Mouse (Mus musculus) hindbrain, embryonic 16.5 days (tissue): ENCODE measurements at regions not wholly inside any gene's neighbourhood (a gene's known extent, or its start where the extent isn't known, plus 50 kb on each side); places are given as distances from the start of the nearest gene placed in this dataset.
A peak's percentile ranks its signal among the peaks of the same experiment; 100 is the strongest.

Experiments
- ATAC-seq: fragments of 200-750 bp; cut with Nextera tagmentation; 2 replicates; pipeline ENCODE4 v1.8.0; 2017; ENCODE audit warnings: moderate TSS enrichment, moderate library complexity
- H3K27ac ChIP-seq: fragments of 300-500 bp; sonication (generic); 2 replicates; pipeline ENCODE4 v1.5.1; 2014; ENCODE audit warnings: low read depth, mild to moderate bottlenecking, control low read depth, low read length, moderate library complexity
- H3K27me3 ChIP-seq: fragments of 300-500 bp; sonication (generic); replicated peaks from 2 replicates; pipeline ENCODE4 v1.6.1; 2014; ENCODE audit warnings: low read length; ENCODE audit not compliant: control insufficient read depth, insufficient read depth
- H3K36me3 ChIP-seq: fragments of 300-500 bp; sonication (generic); 2 replicates; pipeline ENCODE4 v1.6.1; 2014; ENCODE audit warnings: mild to moderate bottlenecking, low read length, moderate library complexity, mixed read lengths; ENCODE audit not compliant: control insufficient read depth, insufficient read depth
- H3K4me1 ChIP-seq: fragments of 300-500 bp; sonication (generic); 2 replicates; pipeline ENCODE4 v1.6.1; 2014; ENCODE audit warnings: low read depth, low read length; ENCODE audit not compliant: control insufficient read depth, insufficient read depth
- H3K4me2 ChIP-seq: fragments of 300-500 bp; sonication (generic); 2 replicates; pipeline ENCODE4 v1.6.1; 2014; ENCODE audit warnings: mild to moderate bottlenecking, low read length, control low read depth, moderate library complexity
- H3K4me3 ChIP-seq: fragments of 300-500 bp; sonication (generic); 2 replicates; pipeline ENCODE4 v1.5.1; 2014; ENCODE audit warnings: mild to moderate bottlenecking, low read length, control low read depth, moderate library complexity
- H3K9ac ChIP-seq: fragments of 300-500 bp; sonication (generic); 2 replicates; pipeline ENCODE4 v1.6.1; 2014; ENCODE audit warnings: low read depth, mild to moderate bottlenecking, control low read depth, low read length, moderate library complexity
- H3K9me3 ChIP-seq: fragments of 300-500 bp; sonication (generic); 2 replicates; pipeline ENCODE4 v1.6.1; 2014; ENCODE audit warnings: mild to moderate bottlenecking, low read length, moderate library complexity; ENCODE audit not compliant: control insufficient read depth
- WGBS: fragments of 180-500 bp; shearing (Covaris S2); extraction: QIAGEN DNeasy Blood & Tissue Kit; methylation state at CpG from one replicate; pipeline ENCODE4 v1.1.7; 2014; 5-methylcytosine and 5-hydroxymethylcytosine counted together

DNA sequence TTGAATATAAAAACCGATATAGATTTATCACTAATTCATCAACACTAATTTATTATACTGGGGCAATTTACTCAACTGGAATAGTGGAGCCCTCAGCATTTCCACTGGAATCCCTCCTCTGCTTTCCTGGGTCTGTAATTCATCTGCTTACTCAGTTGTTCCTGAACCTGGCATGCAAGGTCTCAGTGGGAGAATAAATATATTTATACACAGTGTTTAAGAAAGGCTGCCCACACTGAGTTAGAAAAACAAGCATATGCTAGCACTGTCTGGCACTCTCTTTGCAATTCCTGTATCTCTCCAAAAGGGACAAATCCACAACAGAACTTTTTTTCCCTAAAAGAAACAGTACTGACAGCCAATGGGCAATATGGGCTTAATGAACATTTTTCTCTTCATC, 100.1 kb upstream of the Gm10192 start:
- H3K27ac ChIP-seq: no peak overlapping the region
- H3K4me2 ChIP-seq: no peak overlapping the region
- H3K4me3 ChIP-seq: no peak overlapping the region
- H3K4me1 ChIP-seq: no peaks in the 10 kb centered on the region
- 89% methylated on average over 1 of the region's 1 CpGs for WGBS
- H3K36me3 ChIP-seq: no peaks in the 10 kb centered on the region
- H3K27me3 ChIP-seq: no peaks in the 10 kb centered on the region
- ATAC-seq: no peak
- H3K9me3 ChIP-seq: no peaks in the 10 kb centered on the region
- no peak overlapping the region for H3K9ac ChIP-seq

DNA sequence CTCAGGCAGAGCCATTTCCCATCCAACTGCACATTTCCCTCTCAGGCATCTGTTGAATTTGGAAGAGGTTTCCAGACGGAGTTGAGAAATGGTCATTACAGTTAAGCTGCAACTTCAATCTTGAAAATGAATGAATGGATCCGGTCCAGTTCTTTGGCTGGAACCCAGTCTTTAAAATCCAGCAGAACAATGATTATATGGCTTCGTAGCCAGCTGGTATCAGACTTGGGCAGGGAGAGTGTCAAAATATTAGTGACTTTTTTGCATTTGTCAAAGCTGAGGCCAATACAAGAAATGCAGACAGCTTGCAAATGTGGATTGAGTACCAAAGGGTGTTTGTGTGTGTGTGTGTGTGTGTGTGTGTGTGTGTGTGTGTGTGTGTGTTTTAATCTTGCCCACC, 99.7 kb upstream of the Gm10192 start:
- Histone ChIP-seq H3K36me3 (no peaks in the 10 kb centered on the region), H3K27me3 (no peaks in the 10 kb centered on the region), H3K4me1 (no peaks in the 10 kb centered on the region), H3K9ac (no peak overlapping the region), H3K4me3 (no peak overlapping the region), H3K27ac (no peak overlapping the region), H3K4me2 (no peak overlapping the region), H3K9me3 (no peaks in the 10 kb centered on the region)
- ATAC-seq: no peak
- 53% methylated on average over 3 of the region's 3 CpGs for WGBS

DNA sequence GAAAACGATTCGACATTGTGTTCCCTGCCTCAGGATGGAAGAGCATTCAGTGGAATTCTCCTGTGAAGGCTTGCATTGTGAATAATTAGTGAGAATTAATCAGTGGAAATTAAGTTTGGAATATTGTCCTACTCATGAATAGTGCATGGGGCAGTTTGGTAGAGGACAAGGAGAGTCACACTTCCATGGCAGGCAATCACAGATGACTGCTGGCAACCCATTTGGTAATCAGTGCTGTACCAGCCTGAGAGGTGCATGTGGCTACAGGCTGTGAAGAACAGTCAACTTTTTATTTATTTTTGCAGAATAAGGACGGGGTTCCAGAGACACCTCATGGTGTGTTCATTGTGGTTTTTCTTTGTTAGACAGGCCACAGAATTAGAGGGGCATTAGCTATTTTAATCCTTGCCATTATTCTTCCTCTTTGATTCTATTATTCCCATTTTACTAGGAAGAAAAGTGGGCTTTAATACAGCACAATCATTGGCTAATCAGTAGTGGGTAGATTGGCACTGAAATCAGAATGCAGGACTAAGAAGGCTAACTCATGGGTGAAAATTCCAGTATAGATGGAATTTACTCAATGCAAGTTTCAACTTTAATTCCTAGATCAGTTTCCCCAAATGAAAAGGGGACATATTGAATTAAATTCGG, 98.3 kb upstream of the Gm10192 start:
- no peak overlapping the region for H3K4me2 ChIP-seq
- 61% methylated on average over 4 of the region's 4 CpGs for WGBS
- ATAC-seq: no peak
- no peaks in the 10 kb centered on the region for H3K27me3 ChIP-seq
- H3K27ac ChIP-seq: no peak overlapping the region
- H3K4me1 ChIP-seq: no peaks in the 10 kb centered on the region
- H3K9ac ChIP-seq: no peak overlapping the region
- no peaks in the 10 kb centered on the region for H3K9me3 ChIP-seq
- no peaks in the 10 kb centered on the region for H3K36me3 ChIP-seq
- no peak overlapping the region for H3K4me3 ChIP-seq

DNA sequence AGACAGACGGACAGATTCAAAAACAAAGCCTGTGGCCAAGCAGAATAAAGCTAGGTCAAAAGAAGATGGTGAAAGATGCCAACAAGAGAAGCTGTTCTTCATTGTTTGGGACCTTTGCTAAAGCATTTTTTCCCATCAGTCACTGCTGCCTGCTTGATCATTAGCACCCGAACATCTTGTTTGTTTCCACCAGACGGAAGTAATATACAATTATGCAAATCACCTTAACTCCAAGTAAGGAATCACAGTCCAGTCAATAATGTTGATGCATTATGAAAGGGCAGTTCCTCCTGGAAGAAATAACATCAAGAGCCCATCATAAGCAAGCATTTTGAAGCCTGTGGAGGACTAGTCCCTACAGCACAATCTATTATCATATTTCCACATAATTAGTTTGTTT, 97.7 kb upstream of the Gm10192 start:
- 35% methylated on average over 3 of the region's 3 CpGs for WGBS
- H3K4me2 ChIP-seq: no peak overlapping the region
- no peak overlapping the region for H3K4me3 ChIP-seq
- no peaks in the 10 kb centered on the region for H3K4me1 ChIP-seq
- H3K9me3 ChIP-seq: no peaks in the 10 kb centered on the region
- ATAC-seq: no peak
- no peaks in the 10 kb centered on the region for H3K27me3 ChIP-seq
- no peak overlapping the region for H3K27ac ChIP-seq
- no peaks in the 10 kb centered on the region for H3K36me3 ChIP-seq
- H3K9ac ChIP-seq: no peak overlapping the region

DNA sequence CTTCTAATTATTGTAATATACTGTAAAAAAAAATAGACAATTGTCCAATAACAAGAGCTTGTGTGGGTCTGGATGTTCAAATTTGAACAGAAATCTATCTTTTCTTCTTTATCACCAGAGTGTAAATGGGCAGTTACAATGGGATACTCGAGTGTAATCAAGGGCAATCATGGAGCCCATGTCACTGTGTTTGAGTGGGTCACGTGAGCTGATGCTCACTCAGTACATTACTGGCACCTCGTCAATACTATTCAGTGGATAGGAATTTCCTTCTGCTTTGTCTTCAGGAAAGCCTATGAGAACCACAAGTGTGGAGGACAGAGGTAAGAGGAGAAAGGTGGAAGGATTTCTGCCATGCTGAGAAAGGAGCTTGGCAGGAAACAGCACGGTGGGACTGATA, 54.0 kb upstream of the Gm10192 start:
- Histone ChIP-seq H3K9ac (no peak overlapping the region), H3K4me1 (no peaks in the 10 kb centered on the region), H3K9me3 (no peaks in the 10 kb centered on the region), H3K4me2 (no peak overlapping the region), H3K27me3 (no peaks in the 10 kb centered on the region), H3K36me3 (no peaks in the 10 kb centered on the region), H3K27ac (no peak overlapping the region), H3K4me3 (no peak overlapping the region)
- 69% methylated on average over 4 of the region's 4 CpGs for WGBS
- ATAC-seq: no peak

DNA sequence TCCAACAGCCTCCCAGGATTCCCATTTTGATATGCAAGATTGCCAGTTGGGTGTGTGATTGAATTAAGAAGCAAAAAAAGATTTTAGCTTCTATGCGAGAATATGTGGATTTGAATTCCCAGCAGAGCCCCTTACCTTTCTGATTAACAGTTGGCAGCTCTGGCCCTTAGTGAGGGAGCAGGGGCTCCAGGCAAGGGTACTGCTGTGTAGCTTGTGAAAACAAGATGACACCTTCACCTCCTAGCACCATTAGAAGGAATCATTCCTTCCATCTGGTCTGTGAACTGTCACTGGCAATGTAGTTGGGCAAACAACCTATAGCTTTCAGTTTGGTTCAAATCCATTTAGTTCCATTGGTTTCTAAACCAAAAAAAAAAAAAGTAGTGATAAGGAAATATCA, 53.4 kb upstream of the Gm10192 start:
- no peak overlapping the region for H3K27ac ChIP-seq
- no peak overlapping the region for H3K4me2 ChIP-seq
- H3K9ac ChIP-seq: no peak overlapping the region

DNA sequence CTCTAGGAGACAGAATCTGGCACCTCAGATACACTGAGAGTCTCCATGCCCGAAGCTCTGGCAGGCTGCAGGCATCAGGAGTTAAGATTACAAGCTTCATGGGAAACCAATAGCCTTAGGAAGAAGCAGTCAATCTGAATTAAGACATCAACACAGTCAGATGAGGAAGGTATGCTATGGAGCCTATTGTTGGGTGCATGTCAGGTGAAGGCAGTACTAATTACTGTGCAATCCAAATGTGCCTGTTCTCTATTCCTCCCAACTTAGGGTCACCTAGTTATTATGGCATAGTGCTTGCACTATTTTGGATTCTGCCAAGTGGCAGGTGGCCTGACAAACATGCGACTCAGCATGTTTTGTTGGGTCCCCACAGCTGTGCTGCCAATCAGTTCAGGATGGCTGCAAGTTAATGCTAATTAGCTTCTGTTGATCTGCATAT, 53.0 kb upstream of the Gm10192 start:
- WGBS: 29% methylated on average over 2 of the region's 2 CpGs

More for the DNA sequence above, 53.4 kb upstream of the Gm10192 start:
- H3K4me3 ChIP-seq: no peak overlapping the region
- peak; percentile 75 for ATAC-seq
- H3K36me3 ChIP-seq: no peaks in the 10 kb centered on the region
- WGBS: 29% methylated on average over 1 of the region's 1 CpGs
- H3K27me3 ChIP-seq: no peaks in the 10 kb centered on the region
- no peaks in the 10 kb centered on the region for H3K9me3 ChIP-seq
- H3K4me1 ChIP-seq: no peaks in the 10 kb centered on the region

More for the DNA sequence above, 53.0 kb upstream of the Gm10192 start:
- Histone ChIP-seq H3K9me3 (no peaks in the 10 kb centered on the region), H3K4me1 (no peaks in the 10 kb centered on the region), H3K36me3 (no peaks in the 10 kb centered on the region), H3K4me3 (no peak overlapping the region), H3K4me2 (no peak overlapping the region), H3K27me3 (no peaks in the 10 kb centered on the region), H3K9ac (no peak overlapping the region), H3K27ac (no peak overlapping the region)
- ATAC-seq: peak; percentile 90
